Mouse (Mus musculus) spleen, postnatal 4 days (tissue): ENCODE measurements at regions not wholly inside any gene's neighbourhood (a gene's known extent, or its start where the extent isn't known, plus 50 kb on each side); places are given as distances from the start of the nearest gene placed in this dataset.
A peak's percentile ranks its signal among the peaks of the same experiment; 100 is the strongest.

ENCODE experiments used
- DNase-seq, 2 experiments: peaks; one replicate each; pipeline ENCODE4 v3.0.0; 2022; ENCODE audit warnings: low spot score in 2 of 2

DNA sequence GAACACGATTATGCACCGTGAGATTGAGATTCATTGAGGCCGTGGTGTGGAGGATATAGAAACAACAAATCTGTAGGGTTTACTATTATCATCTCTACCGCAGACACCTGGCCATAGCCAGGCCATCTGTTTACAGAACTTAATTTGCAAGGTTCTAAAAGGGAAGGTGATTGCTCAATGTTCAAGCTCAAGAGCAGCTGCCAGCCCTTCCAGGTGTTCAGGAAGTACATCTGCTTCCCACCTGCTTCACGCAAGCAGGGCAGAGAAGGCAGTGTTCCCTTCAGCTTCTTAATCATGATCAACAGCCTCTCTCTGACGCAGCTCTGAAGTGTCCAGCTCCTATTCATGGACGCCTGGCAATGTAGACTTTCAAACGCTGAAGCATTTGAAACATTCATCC lies 202.4 kb upstream of the Prdm1 start:
- no peak for DNase-seq

DNA sequence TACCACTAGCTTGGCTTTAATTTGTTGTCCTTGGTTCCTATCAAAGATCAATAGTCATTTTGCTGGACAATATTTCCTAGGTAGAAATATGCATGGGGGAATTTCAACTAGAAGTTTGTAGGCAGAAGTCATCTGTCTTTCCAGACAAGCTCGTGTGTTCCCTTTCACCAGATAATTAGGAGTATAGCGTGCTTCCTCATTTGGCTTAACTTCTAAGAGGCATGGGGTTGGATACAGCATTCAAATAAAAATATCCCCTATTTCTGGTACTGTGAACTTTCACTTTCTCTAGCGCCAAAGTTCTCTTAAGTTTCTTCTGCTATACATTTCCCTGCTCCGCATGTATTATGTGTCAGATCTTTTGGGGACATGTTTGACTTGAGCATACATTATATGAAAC lies 200.7 kb upstream of the Prdm1 start:
- no peak for DNase-seq

DNA sequence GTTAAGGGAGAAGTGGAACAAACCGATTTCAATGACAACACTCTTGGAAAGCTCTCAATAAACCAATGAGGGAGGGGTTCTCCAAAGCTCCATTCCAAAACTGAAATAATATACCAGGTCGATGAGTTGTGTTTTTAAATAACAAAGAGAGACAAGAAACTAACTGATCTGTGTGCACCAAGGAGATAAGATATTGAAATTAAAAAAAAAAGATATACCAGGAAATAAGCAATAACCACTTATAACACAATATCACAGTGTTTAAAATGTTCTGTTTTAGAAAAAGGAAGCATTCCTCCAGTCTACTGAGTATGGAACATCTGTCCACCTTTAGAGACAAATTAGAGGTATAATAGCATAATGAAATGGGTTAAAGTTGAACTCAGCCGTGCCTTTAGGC lies 196.3 kb upstream of the Prdm1 start:
- DNase-seq: no peak

DNA sequence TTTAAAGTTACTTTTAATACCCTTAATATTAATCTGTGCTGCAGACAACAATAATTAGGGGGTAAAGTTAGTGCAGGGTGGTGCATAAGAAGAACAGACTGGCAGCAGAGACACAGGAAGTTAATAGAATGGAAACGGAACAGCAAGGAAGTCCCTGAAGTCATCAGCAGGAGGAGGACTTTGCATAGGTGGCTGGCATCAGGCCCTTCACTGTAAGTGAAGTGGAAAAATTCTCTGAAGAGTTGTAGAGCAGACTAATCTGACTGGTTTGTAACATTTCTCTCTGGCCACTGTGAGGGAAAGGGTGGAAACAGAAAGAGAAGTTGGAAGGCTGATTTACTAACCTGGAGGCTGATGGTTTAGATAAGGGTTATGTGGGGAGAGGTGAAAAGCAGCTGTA lies 195.5 kb upstream of the Prdm1 start:
- no peak for DNase-seq

DNA sequence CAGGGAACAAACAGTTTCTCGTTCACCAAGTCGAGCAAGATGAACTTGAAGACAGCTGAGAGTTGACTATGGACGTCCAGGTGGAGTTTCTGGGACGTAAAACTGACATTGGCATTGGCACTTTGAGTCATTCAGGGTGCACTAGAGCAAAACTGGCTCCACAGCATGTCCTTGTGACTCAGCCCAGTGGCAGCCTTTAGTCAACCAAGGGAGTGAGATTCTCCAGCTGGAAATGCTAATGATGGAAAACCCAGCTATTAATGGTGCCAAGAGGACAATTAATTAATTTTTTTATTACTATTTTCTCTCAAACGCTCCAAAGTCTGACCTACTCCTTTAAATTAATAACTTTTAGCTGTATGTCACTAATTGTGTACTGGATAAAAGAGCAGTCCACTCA lies 195.0 kb upstream of the Prdm1 start:
- no peak for DNase-seq

DNA sequence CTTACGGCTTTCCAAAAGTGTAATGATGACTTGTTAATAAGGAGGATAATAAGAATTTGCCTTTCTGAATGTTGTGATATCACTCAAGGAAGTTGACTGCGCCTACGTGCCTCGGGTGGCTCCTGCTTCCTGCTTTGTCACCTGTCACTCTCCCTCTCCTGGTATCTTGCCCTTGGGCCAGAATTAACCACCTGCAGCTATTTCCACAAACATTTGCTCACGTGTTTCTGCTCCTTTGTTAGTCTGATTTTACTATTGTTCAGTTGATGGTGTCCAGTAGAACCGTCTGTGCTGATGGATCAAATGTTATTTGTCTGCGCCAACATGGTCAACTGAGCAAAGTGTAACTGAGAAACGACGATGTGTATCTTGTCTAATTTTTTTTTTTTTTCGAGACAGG lies 193.4 kb upstream of the Prdm1 start:
- DNase-seq: no peak

DNA sequence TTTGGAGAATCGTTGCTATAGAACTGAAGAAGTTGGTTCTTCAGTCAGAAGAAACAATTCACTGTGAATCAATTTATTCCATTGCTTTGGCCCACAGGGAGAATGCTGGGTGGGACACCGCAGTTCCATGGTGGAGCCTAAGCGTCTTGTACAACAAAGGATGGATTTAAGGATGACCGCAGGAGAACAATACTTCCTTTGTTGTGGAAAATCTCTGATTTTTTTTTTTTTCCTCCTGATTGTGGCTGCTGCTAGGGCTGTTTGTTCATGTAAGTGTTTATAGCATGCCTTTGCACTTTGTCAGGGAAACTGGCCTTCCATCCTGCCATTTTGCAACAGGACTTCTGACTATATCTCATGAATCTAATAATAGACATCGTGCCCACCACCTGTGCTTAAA lies 188.3 kb upstream of the Prdm1 start:
- no peak for DNase-seq

DNA sequence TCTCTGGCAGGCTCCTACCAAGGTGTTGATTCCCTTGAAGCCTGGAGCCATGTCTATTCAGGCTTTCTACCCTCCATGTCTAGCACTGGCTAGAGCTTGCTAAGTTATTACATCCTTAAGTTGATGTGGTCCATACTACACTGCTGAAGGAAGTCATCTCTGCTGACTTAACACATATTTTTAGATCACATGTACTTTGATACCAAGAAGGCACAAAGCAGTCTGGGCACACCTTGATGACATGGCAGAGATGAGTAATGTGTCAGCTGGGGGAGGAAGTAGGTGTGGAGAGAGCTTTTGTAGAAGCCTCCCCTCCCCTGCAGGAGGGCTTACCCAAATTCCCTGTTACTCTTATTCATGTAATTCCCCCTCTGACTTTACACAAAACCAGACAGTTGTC lies 187.6 kb upstream of the Prdm1 start:
- no peak for DNase-seq

DNA sequence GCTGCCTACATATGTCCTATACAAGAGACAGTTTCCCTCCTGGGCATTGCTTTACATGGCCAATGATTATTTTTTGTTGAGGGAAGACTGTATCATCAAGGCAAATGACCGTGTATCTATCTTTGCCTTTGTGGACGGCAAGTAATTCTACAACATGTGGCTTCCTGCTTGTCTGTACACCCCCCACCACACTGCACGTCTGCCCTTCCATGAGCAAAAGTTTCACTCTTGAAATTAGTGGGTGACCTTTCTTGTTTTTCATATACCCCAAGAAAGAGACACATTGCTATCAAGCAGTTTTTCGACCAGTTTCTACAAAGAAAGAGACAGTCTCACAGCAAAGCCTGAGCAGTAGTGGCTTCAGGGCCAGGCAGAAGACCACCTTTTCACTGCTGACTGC lies 180.5 kb upstream of the Prdm1 start:
- no peak for DNase-seq

DNA sequence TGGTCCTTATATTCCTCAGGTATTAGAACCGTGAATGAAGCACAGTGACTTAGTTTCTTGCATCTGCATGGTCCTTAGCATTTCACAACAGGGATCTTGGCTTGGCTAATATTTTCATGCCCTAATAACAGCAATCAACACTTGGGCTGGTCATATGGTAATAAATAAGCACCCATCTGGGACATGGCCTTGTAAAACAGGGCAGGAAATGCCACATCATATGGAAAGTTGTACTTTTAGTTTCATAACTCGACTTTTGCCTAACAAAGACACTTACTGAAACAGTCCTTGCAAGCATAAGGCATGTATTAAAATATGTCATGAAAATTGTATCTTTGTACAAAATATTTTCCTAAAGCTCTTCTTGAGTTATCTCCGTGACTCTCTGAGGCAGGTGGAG lies 175.8 kb upstream of the Prdm1 start:
- DNase-seq: no peak

DNA sequence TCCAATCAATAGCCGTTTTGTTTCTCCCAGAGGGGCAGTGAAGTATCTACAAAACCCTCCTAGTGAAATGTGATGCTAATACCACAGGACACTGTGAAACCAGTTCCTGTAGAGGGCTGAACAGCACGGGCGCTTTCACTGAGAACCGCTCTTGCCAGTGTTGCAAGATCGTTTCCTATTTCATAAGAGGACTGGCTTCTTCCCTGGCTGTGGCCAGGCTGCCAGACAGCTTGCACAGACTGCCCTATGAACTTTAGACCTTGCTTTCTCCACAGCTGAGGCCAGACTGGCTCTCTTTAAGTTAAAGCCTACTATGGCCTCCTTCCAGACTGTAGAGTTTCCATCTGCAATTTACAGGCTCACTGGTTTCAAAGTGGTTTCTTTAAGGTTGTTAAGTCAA lies 173.8 kb upstream of the Prdm1 start:
- peak in 1 of 2 experiments; percentile 24 for DNase-seq

DNA sequence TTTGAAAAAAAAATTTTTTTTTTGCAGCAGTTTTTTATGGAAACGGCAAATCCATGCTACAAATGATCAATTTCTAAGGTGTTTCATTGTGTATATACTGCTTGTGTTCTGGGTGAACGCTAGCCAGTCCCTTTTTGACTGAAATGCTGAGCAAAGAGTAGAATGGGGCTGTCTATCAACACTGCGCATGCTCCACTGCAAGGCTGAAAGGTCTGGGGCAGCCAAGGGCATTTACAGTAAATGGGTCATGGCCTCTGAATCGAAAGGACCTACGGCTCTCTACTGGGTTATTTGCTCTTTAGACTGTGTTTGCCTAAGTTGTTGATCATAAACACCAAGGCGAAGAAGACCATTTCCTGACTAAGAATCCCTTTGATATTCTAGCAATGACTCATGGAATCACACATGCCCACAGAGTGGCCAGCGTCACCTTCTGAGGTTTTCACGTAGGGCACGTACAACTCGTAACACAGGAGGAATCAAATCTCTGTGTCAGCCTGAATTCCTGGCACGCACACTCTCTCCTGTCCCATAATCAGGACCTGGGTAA lies 171.8 kb upstream of the Prdm1 start:
- no peak for DNase-seq

DNA sequence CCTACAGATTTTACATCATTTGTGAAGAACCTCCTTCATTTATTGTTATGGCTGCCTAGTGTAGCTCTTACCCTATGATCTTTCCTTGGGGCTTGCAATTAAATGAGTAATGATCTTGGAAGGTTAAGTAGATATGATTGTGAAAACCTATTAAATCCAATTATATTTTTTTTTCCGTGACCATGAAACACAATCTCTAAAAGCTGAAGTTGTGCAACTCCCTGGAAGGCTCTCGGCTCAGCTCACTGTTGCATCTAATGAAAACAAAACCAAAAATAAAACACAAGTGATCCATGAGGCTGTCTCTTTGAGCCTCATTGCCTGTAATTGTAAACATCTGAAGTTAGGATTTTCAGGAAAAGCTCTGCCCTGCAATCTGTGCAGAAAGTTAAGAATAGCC lies 169.7 kb upstream of the Prdm1 start:
- DNase-seq: no peak

DNA sequence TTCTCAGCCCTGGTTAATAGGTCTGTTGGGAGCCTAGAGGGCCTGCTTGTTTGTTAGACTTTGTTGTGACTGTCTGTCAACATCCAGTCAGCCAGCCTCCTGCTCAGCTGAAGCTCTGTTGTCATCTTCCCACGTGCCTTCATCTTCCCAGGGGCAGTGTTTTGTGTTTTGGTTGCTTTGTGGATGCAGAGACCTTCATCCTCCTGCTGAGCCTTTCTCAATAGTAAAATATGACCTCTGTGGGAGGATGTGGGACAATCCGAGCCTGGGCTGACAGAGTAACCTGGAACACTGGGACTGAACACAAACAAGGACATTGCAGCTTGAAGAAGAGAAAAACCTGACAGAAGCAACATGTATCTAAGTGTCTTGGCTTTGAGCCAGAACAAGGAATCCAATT lies 168.7 kb upstream of the Prdm1 start:
- no peak for DNase-seq

DNA sequence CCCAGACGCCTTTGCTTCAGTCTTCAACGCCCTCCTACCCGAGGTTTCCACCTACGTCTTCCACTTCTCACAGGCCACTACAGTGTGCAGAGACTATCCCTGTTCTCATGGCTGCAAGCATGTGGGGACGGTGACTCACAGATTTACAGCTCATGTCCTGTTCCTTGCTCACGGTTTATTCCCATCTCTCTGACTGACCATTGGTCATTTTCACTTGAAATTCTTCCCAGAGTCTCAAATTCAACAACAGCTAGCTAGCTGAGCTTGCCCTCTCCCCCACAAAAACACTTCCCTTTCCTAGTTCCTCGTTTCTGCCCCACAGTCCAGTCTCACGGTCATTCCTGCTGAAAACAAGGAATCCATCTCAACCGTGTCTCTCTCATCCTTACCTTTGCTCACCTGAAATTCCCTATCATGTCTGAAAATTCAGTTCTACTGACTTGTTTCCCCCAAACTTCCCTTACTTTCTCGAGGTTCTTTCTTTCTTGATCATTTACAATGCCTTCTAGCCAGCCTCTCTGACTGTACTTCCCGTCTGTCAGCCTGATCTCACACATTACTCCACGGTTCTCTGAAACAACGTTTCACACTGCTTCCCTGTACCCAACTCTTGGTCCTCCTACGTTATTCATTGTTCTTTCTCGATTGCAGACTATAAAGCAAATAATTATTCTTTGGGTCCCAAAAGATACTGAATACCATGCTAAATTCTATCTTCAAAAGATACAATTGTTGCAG lies 163.5 kb upstream of the Prdm1 start:
- DNase-seq: no peak

DNA sequence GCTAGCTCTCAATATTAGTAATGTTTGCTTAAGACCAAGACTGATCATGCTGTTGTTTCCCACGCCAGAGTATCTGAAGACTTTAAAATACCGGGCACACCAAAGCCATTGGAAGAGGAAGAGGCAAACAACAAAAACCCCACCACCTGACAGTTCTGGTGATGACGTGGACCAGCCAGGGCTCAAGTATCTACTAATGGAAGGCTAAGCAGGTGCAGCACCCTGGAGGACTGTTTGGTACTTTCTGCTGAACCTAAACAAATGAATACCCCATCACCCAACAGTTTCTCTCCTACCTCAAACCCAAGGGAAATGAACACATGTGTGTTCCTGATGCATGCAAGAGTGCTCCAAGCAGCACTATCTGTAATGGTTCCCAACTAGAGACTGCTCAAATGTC lies 160.3 kb upstream of the Prdm1 start:
- DNase-seq: no peak

DNA sequence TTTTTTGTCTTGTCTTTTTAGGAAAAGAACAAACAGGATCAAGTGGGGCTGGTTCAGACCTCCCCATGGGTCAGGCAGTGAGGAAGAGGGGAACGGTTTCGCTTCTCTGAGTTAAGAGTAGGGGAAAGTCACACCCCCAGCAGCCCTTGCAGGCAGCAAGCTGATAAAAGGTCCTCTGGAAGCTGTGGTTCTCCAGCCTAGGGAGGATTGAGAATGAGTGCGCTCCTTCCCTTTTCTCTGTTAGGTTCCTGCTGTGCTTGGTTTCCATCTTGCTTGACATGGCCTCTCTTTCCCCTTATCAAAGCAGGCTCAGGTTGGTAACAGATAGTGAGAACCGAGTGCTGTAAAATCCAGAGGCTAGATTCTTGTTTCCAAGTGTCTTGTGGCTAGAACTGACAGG lies 157.8 kb upstream of the Prdm1 start:
- DNase-seq: no peak

DNA sequence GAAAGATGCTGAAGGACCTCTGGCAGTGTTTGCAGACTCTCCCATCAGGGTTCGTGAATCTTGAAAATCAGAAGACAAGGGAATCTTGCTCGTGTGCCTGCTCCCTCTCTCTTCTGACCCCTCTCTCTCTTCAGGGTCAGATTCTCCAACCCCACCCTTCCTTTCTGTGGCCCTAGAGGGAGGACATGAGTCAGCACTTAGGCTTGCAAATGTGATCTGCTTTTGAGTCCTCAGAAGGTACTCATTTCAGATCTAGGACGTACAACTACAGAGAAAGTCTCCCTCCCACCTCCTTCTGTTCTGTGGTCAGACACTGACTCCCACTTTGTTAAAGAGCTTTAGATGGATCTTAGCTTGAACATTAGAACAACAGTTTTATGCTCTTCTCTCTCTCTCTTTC lies 156.9 kb upstream of the Prdm1 start:
- no peak for DNase-seq

DNA sequence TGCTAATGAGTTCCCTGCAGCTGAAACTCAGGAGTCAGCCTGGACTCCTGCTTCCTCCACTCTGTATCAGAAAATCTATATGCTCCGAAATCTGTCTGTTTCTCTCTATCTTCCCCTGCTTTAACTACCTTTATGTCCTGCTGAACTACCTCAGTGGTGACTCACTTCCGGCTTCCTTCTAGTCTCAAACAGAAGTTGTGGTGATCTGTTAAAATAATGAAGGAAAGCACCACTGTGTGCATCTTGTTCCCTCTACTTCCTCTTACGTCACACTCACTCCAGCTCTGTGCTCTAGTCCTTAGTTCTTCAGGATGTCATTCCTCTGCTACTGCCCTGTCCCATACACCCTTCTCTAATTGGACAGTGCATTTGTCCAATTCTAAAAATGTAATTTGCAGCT lies 148.2 kb upstream of the Prdm1 start:
- DNase-seq: no peak

DNA sequence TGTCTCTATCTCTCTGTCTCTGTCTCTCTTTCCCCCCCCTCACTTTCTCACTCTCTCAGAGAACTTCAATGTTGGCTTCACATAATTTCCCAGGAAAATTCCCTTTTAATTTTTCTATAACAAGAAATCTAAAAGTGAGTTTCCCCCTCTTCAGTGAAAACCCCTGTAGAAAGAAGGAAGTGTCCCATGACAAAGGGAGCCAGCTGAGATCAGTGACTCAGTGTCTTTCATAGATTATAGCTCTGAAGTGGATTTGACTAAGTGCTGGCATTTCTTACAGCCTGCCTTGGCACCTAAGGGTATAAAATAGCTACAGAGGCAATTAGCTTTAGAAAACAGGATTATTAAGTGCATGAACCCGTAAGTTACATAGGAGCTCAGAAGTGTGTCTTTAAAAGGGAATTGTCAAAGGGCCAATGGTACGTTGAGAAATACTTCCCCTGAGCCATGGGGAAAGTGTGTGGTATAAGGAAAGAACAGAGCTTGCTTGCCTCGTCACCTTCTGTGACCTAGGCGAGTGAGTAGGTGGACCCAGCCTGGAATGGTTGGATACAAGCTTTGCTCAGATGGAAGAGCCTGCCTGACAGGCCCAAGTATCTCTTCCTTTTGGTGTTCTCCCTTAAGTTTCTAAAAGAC lies 137.3 kb upstream of the Prdm1 start:
- no peak for DNase-seq

DNA sequence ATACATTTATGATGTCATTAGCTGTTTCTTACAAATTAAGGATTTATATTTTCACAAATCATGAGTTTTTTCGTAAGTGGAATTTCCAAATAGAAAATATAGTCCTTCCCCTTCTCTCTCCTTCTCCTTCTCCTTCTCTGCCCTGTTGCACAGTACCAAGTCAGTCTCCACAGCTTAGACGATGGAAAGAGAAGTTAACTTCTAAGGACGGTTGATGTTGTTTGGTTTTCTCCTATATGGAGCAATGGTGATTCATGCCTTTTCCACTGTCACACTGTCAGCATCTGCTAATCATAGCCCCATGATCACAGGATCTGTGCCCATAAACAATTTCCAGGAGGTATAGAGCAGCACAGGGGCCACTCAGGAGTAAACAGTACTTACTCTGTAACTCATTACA lies 131.2 kb upstream of the Prdm1 start:
- DNase-seq: no peak

DNA sequence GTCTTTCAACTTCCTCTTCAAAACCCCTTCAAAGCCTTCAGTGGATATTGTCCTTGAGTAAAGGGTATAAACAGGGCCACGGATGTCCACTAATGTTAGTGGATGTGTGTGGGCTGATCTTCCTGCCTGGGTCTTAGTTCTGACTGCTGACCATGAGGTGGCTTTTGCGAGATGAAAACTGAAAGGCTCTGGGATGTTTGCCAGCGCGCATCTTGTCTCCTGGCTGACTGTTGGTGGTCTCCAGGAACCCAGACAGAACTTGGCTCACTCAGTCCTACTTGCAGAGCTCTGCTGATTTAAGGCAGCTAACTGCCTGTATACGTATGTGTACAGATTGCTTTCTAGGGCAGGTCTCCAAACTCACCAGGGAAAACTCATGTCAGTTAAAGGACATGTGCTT lies 125.5 kb upstream of the Prdm1 start:
- no peak for DNase-seq

DNA sequence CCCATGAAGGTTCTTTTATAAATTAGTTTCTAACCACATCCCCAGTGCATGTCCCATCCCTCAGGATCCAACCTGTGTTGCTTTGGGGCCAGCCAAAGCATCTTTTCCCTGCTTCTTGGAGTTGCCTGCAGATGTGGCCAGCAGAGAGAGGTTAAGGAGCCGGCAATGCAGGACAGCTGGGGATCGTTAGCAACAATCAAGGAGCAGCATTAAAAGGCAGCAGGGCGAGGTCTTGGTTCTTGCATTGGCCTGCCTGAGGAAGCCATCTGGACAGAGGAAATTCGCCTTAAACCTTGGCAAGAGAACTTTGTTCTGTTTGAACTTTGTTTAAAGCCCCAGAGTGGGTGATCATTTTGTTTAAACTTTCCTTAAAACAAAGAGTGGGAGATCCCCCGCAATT lies 118.7 kb upstream of the Prdm1 start:
- no peak for DNase-seq

DNA sequence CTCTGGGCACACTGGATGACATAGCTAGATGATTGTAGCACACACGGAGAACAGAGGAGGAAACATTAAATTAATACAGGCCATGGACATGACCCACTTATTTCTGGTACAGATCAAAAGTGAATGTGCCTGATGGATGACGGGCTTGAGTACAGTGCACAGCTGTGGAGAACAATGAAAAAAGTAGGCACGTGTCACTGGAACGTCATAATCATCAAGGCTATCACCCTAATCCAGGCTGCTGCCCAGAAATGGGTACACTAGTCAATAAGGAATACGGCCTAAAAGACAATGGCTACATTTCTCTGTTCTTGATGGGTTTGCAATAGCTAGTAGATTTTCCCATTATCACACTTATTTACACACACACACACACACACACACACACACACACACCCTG lies 118.3 kb upstream of the Prdm1 start:
- no peak for DNase-seq
